Mouse (Mus musculus) Patski (cell line): ENCODE results near the gene Axl. TPM values are rescaled to one million over a fixed set of nuclear protein-coding genes. Genes with fewer than 3 reads are reported as not detected.
"Not testable (repeated sequence)": the region's sequence is repeated elsewhere in the genome, so short reads cannot be mapped to it uniquely, and the experiment has no call there.

Experiments
- ATAC-seq: fragments of 100-300 bp; one replicate; pipeline ENCODE4 v1.8.0; 2021
- CTCF ChIA-PET: fragments of 350-600 bp; sonication (Branson Sonifier 250); formaldehyde crosslinking; loops from one replicate; lab custom pipeline; 2022; ENCODE audit warnings: inconsistent platforms; lab: Charles Lee
- POLR2A ChIA-PET: fragments of 350-600 bp; sonication (Branson Sonifier 250); formaldehyde crosslinking; loops from one replicate; lab custom pipeline; 2022; ENCODE audit warnings: antibody characterized with exemption, inconsistent platforms; lab: Charles Lee
- DNase-seq: peaks from one replicate; pipeline ENCODE4 v3.0.0-alpha.2; 2011; ENCODE audit warnings: low read depth, low spot score
- H3K27me3 ChIP-seq: fragments of 371-371 bp; one replicate; pipeline ENCODE4 v1.5.1; 2021
- CTCF ChIP-seq: fragments of 100-300 bp; IDR thresholded peaks from one replicate; pipeline ENCODE4 v1.5.1; 2021
- in situ Hi-C: fragments of 300-500 bp; cut with MboI; formaldehyde crosslinking; loops from 3 replicates; pipeline ENCODE4 v1.11.1; 2018; ENCODE audit warnings: low pct_unique_long_range_greater_than_20kb, mixed read lengths
- polyA plus RNA-seq: library from polyadenylated mRNA; unstranded; gene quantifications from one replicate; pipeline ENCODE4 v1.2.3, GENCODE M21; 2021

Axl gene
- polyA plus RNA-seq, 1 experiment from 2014 or later: 473 TPM

- in situ Hi-C loops: loop anchor here (5.0 kb wide), 1 partner anchor 37 kb away; no protein-coding TSS in a partner anchor
- DNase-seq (no peak), ATAC-seq (no peak)
- CTCF ChIA-PET: interaction anchor here (0.7 to 3.5 kb wide), 4 partner anchors 10 to 63 kb away, joined by 3 to 22 read pairs (median 3); no protein-coding TSS in a partner anchor
- TF ChIP-seq CTCF: no peak
- H3K27me3 ChIP-seq: no peaks in the 10 kb centered on the region
- POLR2A ChIA-PET: interaction anchor here (1.5 kb wide), 1 partner anchor 8 kb away, joined by 4 read pairs; no protein-coding TSS in a partner anchor
These were observed 6.3 kb upstream of the Axl start for GRCm38 (mm10) chr7:25794775-25795174.

- H3K27me3 ChIP-seq: no peaks in the 10 kb centered on the region
- ATAC-seq (no peak), DNase-seq (no peak)
- in situ Hi-C loops: loop anchor here (5.0 kb wide), 1 partner anchor 36 kb away; no protein-coding TSS in a partner anchor
- ChIA-PET CTCF (interaction anchor here (1.1 to 3.5 kb wide), 3 partner anchors 9 to 13 kb away, joined by 4 to 22 read pairs (median 5); no protein-coding TSS in a partner anchor), POLR2A (no interaction called here)
- TF ChIP-seq CTCF: no peak
These were observed 5.2 kb upstream of the Axl start for GRCm38 (mm10) chr7:25793679-25794078.

GRCm38 (mm10) chr7:25792966-25793365, 4.5 kb upstream of the Axl start:
- ATAC-seq, DNase-seq, H3K27me3 ChIP-seq, POLR2A ChIA-PET: not testable (repeated sequence)
- in situ Hi-C loops: loop anchor here (5.0 kb wide), 1 partner anchor 36 kb away; no protein-coding TSS in a partner anchor
- CTCF ChIA-PET: interaction anchor here (0.9 to 3.5 kb wide), 5 partner anchors 10 to 37 kb away, joined by 3 to 22 read pairs (median 4); no protein-coding TSS in a partner anchor

- no peak for TF ChIP-seq CTCF
- no peak for DNase-seq
- POLR2A ChIA-PET: interaction anchor here (1.4 kb wide), 1 partner anchor 15 kb away, joined by 4 read pairs; no protein-coding TSS in a partner anchor
These were observed 2.1 kb upstream of the Axl start for GRCm38 (mm10) chr7:25790615-25791014.

DNA sequence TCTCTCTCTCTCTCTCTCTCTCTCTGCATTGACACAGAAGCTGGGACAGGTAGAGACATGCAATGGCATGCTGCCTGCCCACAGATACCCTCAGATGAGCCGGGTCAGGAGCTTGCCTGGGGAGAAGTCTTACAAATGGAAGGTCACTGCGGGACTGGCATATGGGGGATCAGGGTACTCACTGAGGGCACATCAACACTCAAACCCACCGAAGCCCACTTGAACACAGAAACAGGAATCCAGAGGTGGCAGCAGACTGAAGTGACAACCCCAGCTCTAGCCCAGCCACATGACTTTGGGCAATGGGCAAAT, 580 bp upstream of the Axl start:
- DNase-seq: no peak
- TF ChIP-seq CTCF: no peak
- in situ Hi-C loops: no loop called here
- no peak for ATAC-seq
- ChIA-PET POLR2A (interaction anchor here (0.7 to 1.4 kb wide), 3 partner anchors 15 to 18 kb away, joined by 3 to 4 read pairs (median 4); no protein-coding TSS in a partner anchor), CTCF (interaction anchor here (0.9 to 2.6 kb wide), 6 partner anchors 10 to 30 kb away, joined by 3 to 9 read pairs (median 5); no protein-coding TSS in a partner anchor)
- H3K27me3 ChIP-seq: no peaks in the 10 kb centered on the region

More at GRCm38 (mm10) chr7:25790615-25791014, 2.1 kb upstream of the Axl start:
- in situ Hi-C loops: loop anchor here (5.0 kb wide), 1 partner anchor 33 kb away; no protein-coding TSS in a partner anchor
- H3K27me3 ChIP-seq: no peaks in the 10 kb centered on the region
- CTCF ChIA-PET: interaction anchor here (1.1 to 2.6 kb wide), 6 partner anchors 8 to 35 kb away, joined by 3 to 9 read pairs (median 5); no protein-coding TSS in a partner anchor
- no peak for ATAC-seq

- no peaks in the 10 kb centered on the region for H3K27me3 ChIP-seq
- ATAC-seq (no peak), DNase-seq (no peak)
- in situ Hi-C loops: no loop called here
- POLR2A ChIA-PET: interaction anchor here (1.0 to 1.7 kb wide), 3 partner anchors 8 to 33 kb away, joined by 4 to 5 read pairs (median 4); partner anchors contain the start of gene Hnrnpul1
- CTCF ChIA-PET: no interaction called here
- TF ChIP-seq CTCF: no peak
These were observed 867 bp downstream of the Axl start for GRCm38 (mm10) chr7:25787456-25788219.

DNA sequence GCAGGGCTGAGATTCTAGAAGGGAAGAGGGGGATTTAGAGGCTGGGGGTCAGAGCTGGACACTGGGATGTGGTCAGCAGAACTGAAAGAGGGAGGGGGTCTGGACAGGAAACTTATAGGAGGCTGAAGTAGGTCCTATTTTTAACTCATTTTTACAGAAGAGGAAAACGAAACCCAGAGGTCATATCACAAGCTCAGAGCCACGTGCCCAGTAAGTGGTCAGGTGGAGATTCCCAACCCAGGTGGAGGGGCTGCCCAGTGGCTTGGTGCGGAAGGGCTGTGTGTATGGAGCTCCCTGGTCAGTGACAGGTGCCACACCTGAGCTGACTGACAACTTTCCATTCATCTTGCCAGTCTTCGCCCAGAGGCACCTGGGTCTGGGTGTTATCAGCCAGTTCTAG, 1.5 kb downstream of the Axl start:
- no peak for DNase-seq
- no peak for TF ChIP-seq CTCF
- POLR2A ChIA-PET: interaction anchor here (1.3 to 1.7 kb wide), 2 partner anchors 8 to 33 kb away, joined by 4 to 5 read pairs; partner anchors contain the start of gene Hnrnpul1
- in situ Hi-C loops: no loop called here
- no peaks in the 10 kb centered on the region for H3K27me3 ChIP-seq
- CTCF ChIA-PET: interaction anchor here (1.1 kb wide), 1 partner anchor 27 kb away, joined by 3 read pairs; no protein-coding TSS in a partner anchor
- no peak for ATAC-seq

DNA sequence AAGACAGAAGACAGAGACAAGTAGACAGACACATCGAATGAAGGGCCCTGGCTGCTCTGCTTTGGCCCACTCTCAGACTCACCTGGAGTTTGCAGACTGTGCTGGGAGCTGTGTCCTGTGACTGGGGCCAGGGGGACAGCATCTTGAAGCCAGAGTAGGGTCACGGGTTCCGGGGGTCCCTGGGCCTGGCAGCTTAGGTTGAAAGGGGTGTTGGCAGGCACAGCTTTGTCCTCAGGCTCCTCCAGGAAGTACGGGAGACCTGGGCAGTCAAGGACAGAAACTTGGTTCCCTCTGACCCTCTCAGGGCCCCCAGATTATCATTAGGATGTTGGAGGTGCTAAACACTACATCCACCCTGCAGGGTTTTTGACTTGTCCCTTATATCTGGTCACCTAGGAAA, 2.8 kb downstream of the Axl start:
- POLR2A ChIA-PET: interaction anchor here (0.6 kb wide), 1 partner anchor 1409 kb away, joined by 11 read pairs; no protein-coding TSS in a partner anchor
- no peaks in the 10 kb centered on the region for H3K27me3 ChIP-seq
- in situ Hi-C loops: no loop called here
- DNase-seq (no peak), ATAC-seq (no peak)
- TF ChIP-seq CTCF: no peak
- CTCF ChIA-PET: no interaction called here

DNA sequence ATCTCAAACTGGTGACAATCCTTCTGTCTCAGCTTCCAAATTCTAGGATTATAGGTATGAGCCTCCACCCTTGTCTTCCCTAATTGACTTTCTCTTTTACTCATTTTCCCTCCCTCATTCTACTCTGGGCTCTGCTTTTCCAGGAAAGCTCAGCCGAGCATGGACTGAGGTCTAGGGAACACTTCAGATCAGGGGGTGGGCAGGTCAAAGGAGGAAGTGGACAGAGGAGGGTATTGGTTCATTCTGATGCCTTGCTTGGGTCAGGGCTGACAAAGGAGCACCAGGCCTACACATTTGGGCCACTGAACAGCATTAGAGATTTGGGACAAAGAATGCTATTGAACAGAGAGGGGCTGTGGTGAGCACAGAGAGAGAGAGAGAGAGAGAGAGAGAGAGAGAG, 3.7 kb downstream of the Axl start:
- no peak for TF ChIP-seq CTCF
- CTCF ChIA-PET: no interaction called here
- POLR2A ChIA-PET: interaction anchor here (0.6 kb wide), 1 partner anchor 1410 kb away, joined by 11 read pairs; no protein-coding TSS in a partner anchor
- DNase-seq: no peak
- no peak for ATAC-seq
- no peaks in the 10 kb centered on the region for H3K27me3 ChIP-seq
- in situ Hi-C loops: no loop called here

DNA sequence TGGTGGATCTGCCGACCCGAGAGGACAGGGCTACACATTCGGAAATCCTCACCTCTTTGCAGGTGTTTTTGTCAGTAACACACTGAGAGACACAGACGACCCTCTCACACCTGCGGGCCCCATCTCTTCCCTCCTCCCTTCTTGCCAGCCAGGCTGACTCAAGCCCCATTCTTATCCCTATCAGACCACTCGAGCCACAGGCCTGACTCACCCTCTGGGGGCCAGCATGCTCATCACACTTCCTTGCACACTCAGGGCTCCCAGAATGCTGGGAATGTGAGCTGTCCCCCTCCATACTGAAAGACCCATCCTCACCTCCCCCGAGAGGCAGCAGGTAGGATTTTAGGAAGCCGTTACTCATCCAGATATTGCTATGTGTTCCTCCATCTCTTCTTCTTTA, 4.8 kb downstream of the Axl start:
- DNase-seq (no peak), ATAC-seq (no peak)
- ChIA-PET CTCF (interaction anchor here (1.2 kb wide), 1 partner anchor 28 kb away, joined by 3 read pairs; no protein-coding TSS in a partner anchor), POLR2A (interaction anchor here (0.6 kb wide), 1 partner anchor 160 kb away, joined by 3 read pairs; no protein-coding TSS in a partner anchor)
- in situ Hi-C loops: no loop called here
- H3K27me3 ChIP-seq: no peaks in the 10 kb centered on the region
- TF ChIP-seq CTCF: no peak
